Mouse (Mus musculus) E14TG2a.4 (cell line): Measurements from ENCODE around the gene Syt17.

Experiments
- H3K27me3 ChIP-seq: 2 replicates; pipeline ENCODE4 v1.6.1; 2014; ENCODE audit warnings: low read length, control low read depth; ENCODE audit not compliant: insufficient read depth
- H3K36me3 ChIP-seq: 2 replicates; pipeline ENCODE4 v1.6.1; 2014; ENCODE audit warnings: low read length, control low read depth; ENCODE audit not compliant: insufficient read depth
- H3K4me1 ChIP-seq: replicated peaks from 2 replicates; pipeline ENCODE4 v1.6.1; 2014; ENCODE audit warnings: low read depth, low read length, control low read depth
- H3K4me3 ChIP-seq: replicated peaks from 2 replicates; pipeline ENCODE4 v1.5.1; 2014; ENCODE audit warnings: mild to moderate bottlenecking, low read length
- H3K9me3 ChIP-seq: 2 replicates; pipeline ENCODE4 v1.6.1; 2014; ENCODE audit warnings: low read length, control low read depth
- CTCF ChIP-seq: conservative IDR thresholded peaks from 2 replicates; pipeline ENCODE4 v1.5.1; 2014; ENCODE audit warnings: low read length
- NANOG ChIP-seq: IDR thresholded peaks from 2 replicates; pipeline ENCODE4 v1.6.1; 2014; ENCODE audit warnings: borderline replicate concordance, low read length, mixed read lengths
- POU5F1 ChIP-seq: IDR thresholded peaks from 2 replicates; pipeline ENCODE4 v1.6.1; 2014; ENCODE audit warnings: low read length, borderline replicate concordance

Syt17 gene

GRCm38 (mm10) chr7:118443895-118444485 lies 4.0 kb downstream of the Syt17 start:
- no peak for TF ChIP-seq CTCF

GRCm38 (mm10) chr7:118443371-118443770 lies 4.7 kb downstream of the Syt17 start:
- no peaks in the 10 kb centered on the region for H3K36me3 ChIP-seq
- H3K4me3 ChIP-seq = no peak overlapping the region
- H3K4me1 ChIP-seq = peaks cover 14% of the 10 kb centered on the region
- TF ChIP-seq POU5F1 (no peak), NANOG (no peak), CTCF (no peak)
- H3K9me3 ChIP-seq = peaks cover 26% of the 10 kb centered on the region
- peaks cover 33% of the 10 kb centered on the region for H3K27me3 ChIP-seq

More at GRCm38 (mm10) chr7:118443895-118444485, 4.0 kb downstream of the Syt17 start:
- no peak overlapping the region for H3K4me3 ChIP-seq
- no peaks in the 10 kb centered on the region for H3K36me3 ChIP-seq
- peaks cover 26% of the 10 kb centered on the region for H3K9me3 ChIP-seq
- peaks cover 33% of the 10 kb centered on the region for H3K27me3 ChIP-seq
- peaks cover 19% of the 10 kb centered on the region for H3K4me1 ChIP-seq

GRCm38 (mm10) chr7:118441535-118441934 lies 6.5 kb downstream of the Syt17 start:
- Histone ChIP-seq H3K36me3 (no peaks in the 10 kb centered on the region), H3K4me1 (peaks cover 9% of the 10 kb centered on the region), H3K27me3 (peaks cover 19% of the 10 kb centered on the region; the same call in 1 of the 2 replicates), H3K4me3 (no peak overlapping the region), H3K9me3 (peaks cover 19% of the 10 kb centered on the region)
- no peak for TF ChIP-seq CTCF
- TF ChIP-seq NANOG = no peak
- TF ChIP-seq POU5F1 = no peak

- H3K27me3 ChIP-seq = peaks cover 28% of the 10 kb centered on the region
- no peak overlapping the region for H3K4me3 ChIP-seq
- H3K36me3 ChIP-seq = no peaks in the 10 kb centered on the region
- peaks cover 8% of the 10 kb centered on the region for H3K4me1 ChIP-seq
- peak; percentile 90 for TF ChIP-seq CTCF
- TF ChIP-seq POU5F1 = no peak
- TF ChIP-seq NANOG = no peak
- H3K9me3 ChIP-seq = no peaks in the 10 kb centered on the region
Measured at GRCm38 (mm10) chr7:118437101-118437802, 10.8 kb downstream of the Syt17 start.

- Histone ChIP-seq H3K4me3 (no peak overlapping the region), H3K36me3 (no peaks in the 10 kb centered on the region), H3K27me3 (peaks cover 7% of the 10 kb centered on the region; the same call in 1 of the 2 replicates), H3K4me1 (0 out of 2 replicates have a peak, but pooled peaks cover 3% of the 10 kb centered on the region), H3K9me3 (no peaks in the 10 kb centered on the region)
- TF ChIP-seq NANOG (no peak), CTCF (no peak), POU5F1 (no peak)
Measured at GRCm38 (mm10) chr7:118428937-118429336, 19.1 kb downstream of the Syt17 start.

GRCm38 (mm10) chr7:118419491-118420180 lies 28.4 kb downstream of the Syt17 start:
- Histone ChIP-seq H3K4me3 (no peak overlapping the region), H3K9me3 (no peaks in the 10 kb centered on the region; the same call in 1 of the 2 replicates), H3K4me1 (no peaks in the 10 kb centered on the region), H3K36me3 (no peaks in the 10 kb centered on the region), H3K27me3 (no peaks in the 10 kb centered on the region)
- TF ChIP-seq CTCF (no peak), POU5F1 (no peak), NANOG (no peak)

- Histone ChIP-seq H3K27me3 (no peaks in the 10 kb centered on the region), H3K9me3 (no peaks in the 10 kb centered on the region; the same call in 1 of the 2 replicates), H3K4me1 (no peaks in the 10 kb centered on the region), H3K4me3 (no peak overlapping the region), H3K36me3 (no peaks in the 10 kb centered on the region)
- TF ChIP-seq NANOG = no peak
- TF ChIP-seq CTCF = no peak
- TF ChIP-seq POU5F1 = no peak
Measured at GRCm38 (mm10) chr7:118414183-118414582, 33.8 kb downstream of the Syt17 start.

- no peak overlapping the region for H3K4me3 ChIP-seq
- H3K9me3 ChIP-seq = no peaks in the 10 kb centered on the region; the same call in 1 of the 2 replicates
- H3K4me1 ChIP-seq = no peaks in the 10 kb centered on the region
- no peaks in the 10 kb centered on the region for H3K27me3 ChIP-seq
- no peaks in the 10 kb centered on the region for H3K36me3 ChIP-seq
- TF ChIP-seq CTCF = no peak
Measured at GRCm38 (mm10) chr7:118411877-118412276, 36.1 kb downstream of the Syt17 start.
